In genomic region chr6:16550445-16550844, GRCm38 (mm10) we compare ENCODE assay signal across 8 mouse cellular contexts.
DNase-seq lines count a peak whose midpoint lies in the region; ATAC-seq and TF ChIP-seq lines count a peak whose summit lies in the region.

No protein-coding gene starts in this region.

- no peaks in the 10 kb centered on the region for H3K27me3 ChIP-seq in heart, postnatal 0 days (ENCODE audit: control insufficient read depth, insufficient read depth, low read length)
- no peaks in the 10 kb centered on the region for H3K27me3 ChIP-seq in hindbrain, embryonic 13.5 days

- intact Hi-C loops in left cerebral cortex, postnatal 4 days (cut with DNase I), result loop anchor here (5.0 to 10.0 kb wide), 2 partner anchors 1356 to 1648 kb away; partner anchors contain the start of gene Foxp2

- peak; percentile 33 for TF ChIP-seq CTCF in heart, postnatal 0 days (IDR thresholded peaks at IDR 0.05; ENCODE audit: low read depth)

- WGBS in heart, postnatal 0 days, result 70% methylated on average over 9 of the region's 9 CpGs
- WGBS in hindbrain, embryonic 13.5 days, result 48% methylated on average over 9 of the region's 9 CpGs

- no peak overlapping the region for H3K4me2 ChIP-seq in heart, postnatal 0 days (ENCODE audit: low read depth, low read length)
- no peak overlapping the region for H3K4me2 ChIP-seq in hindbrain, embryonic 13.5 days

- H3K9me3 ChIP-seq in heart, postnatal 0 days (replicated peaks; ENCODE audit: control insufficient read depth, low read length), result no peaks in the 10 kb centered on the region
- no peaks in the 10 kb centered on the region for H3K9me3 ChIP-seq in hindbrain, embryonic 13.5 days

- no peak for TF ChIP-seq EP300 in heart, postnatal 0 days (IDR thresholded peaks at IDR 0.05; ENCODE audit: low read depth)

- ATAC-seq in heart, postnatal 0 days (ENCODE audit: insufficient read depth, low read depth), result no peak
- ATAC-seq in hindbrain, embryonic 13.5 days (ENCODE audit: low FRiP score), result peak; percentile 39; the same call in 1 of the 2 replicates

- no peaks in the 10 kb centered on the region for H3K36me3 ChIP-seq in heart, postnatal 0 days (replicated peaks; ENCODE audit: control insufficient read depth, insufficient read depth, low read length)
- no peaks in the 10 kb centered on the region for H3K36me3 ChIP-seq in hindbrain, embryonic 13.5 days

- H3K4me1 ChIP-seq in heart, postnatal 0 days (ENCODE audit: control insufficient read depth, insufficient read depth), result no peaks in the 10 kb centered on the region
- peaks cover 10% of the 10 kb centered on the region; the same call in 1 of the 2 replicates for H3K4me1 ChIP-seq in hindbrain, embryonic 13.5 days (replicated peaks)

- H3K4me3 ChIP-seq in heart, postnatal 0 days (ENCODE audit: low read depth, low read length), result no peak overlapping the region
- H3K4me3 ChIP-seq in hindbrain, embryonic 13.5 days, result no peak overlapping the region

- no peak overlapping the region for H3K27ac ChIP-seq in heart, postnatal 0 days (ENCODE audit: low read depth)
- no peak overlapping the region for H3K27ac ChIP-seq in hindbrain, embryonic 13.5 days

- DNase-seq in heart, postnatal 0 days (ENCODE audit: low spot score), result peak; percentile 7
- DNase-seq in heart, adult 8-10 months (ENCODE audit: low spot score), result no peak
- DNase-seq in R1 (ENCODE audit: low read depth, low spot score), result peak; percentile 12
- DNase-seq in left cerebral cortex, postnatal 4 days, result peak; percentile 51
- DNase-seq in gastrocnemius, postnatal 25 days, result no peak
- no peak for DNase-seq in thymus, adult 18-20 months
- DNase-seq in heart, postnatal 4 days, result no peak

- no peak overlapping the region for H3K9ac ChIP-seq in heart, postnatal 0 days (replicated peaks; ENCODE audit: low read depth, low read length)
- no peak overlapping the region for H3K9ac ChIP-seq in hindbrain, embryonic 13.5 days

Comparison
In these comparisons a context has a peak if more than half of its experiments do, and no peak if none do; other contexts are left out.
1. DNase-seq: peak in heart, postnatal 0 days (single experiment), R1 (single experiment) and left cerebral cortex, postnatal 4 days (single experiment); none in heart, adult 8-10 months (single experiment), gastrocnemius, postnatal 25 days (single experiment), thymus, adult 18-20 months (0 of 2) and heart, postnatal 4 days (single experiment).